In genomic region chr8:82774093-82774422, GRCm38 (mm10) we compare ENCODE assay signal across 8 mouse cellular contexts. TPM values are rescaled to one million over a fixed set of nuclear protein-coding genes. Genes with fewer than 3 reads are reported as not detected.
DNase-seq lines count a peak whose midpoint lies in the region; ATAC-seq lines count a peak whose summit lies in the region.

Gene Zfp330 (minus strand): TSS chr8:82774160.

- DNase-seq in T-cell, adult 2 months (ENCODE audit: low spot score): peak; percentile 96
- DNase-seq in cerebellum, postnatal 36 days: peak; percentile 86 to 89
- peak; percentile 89 to 95 for DNase-seq in frontal cortex, postnatal 36 days (ENCODE audit: low spot score in 2 of 2)
- DNase-seq in left cerebral cortex, adult 11 months (ENCODE audit: low spot score): peak; percentile 88
- DNase-seq in lung, postnatal 4 days: peak; percentile 93 to 94
- peak; percentile 83 for DNase-seq in retina, postnatal 7 days (ENCODE audit: low read depth, low spot score)
- peak; percentile 70 for DNase-seq in urinary bladder, adult 2 months (ENCODE audit: low spot score)

- peak within 1 kb of the TSS; percentile 91 for H3K4me3 ChIP-seq in hindbrain, embryonic 15.5 days

- H3K9ac ChIP-seq in hindbrain, embryonic 15.5 days: peak within 1 kb of the TSS; percentile 96

- peak within 1 kb of the TSS; percentile 85 for H3K27ac ChIP-seq in hindbrain, embryonic 15.5 days (replicated peaks)

- no peaks in the 10 kb centered on the region for H3K27me3 ChIP-seq in hindbrain, embryonic 15.5 days

- ATAC-seq in hindbrain, embryonic 15.5 days (ENCODE audit: low FRiP score, low read depth): peak; percentile 99

- H3K9me3 ChIP-seq in hindbrain, embryonic 15.5 days: no peaks in the 10 kb centered on the region

- H3K36me3 ChIP-seq in hindbrain, embryonic 15.5 days: peaks cover 27% of the 10 kb centered on the region

- peaks cover 16% of the 10 kb centered on the region for H3K4me1 ChIP-seq in hindbrain, embryonic 15.5 days (replicated peaks)

- 0% methylated on average over 16 of the region's 16 CpGs for WGBS in hindbrain, embryonic 15.5 days

- H3K4me2 ChIP-seq in hindbrain, embryonic 15.5 days: peak within 1 kb of the TSS; percentile 66

RNA-seq across cellular contexts. Expression of gene Zfp330, which starts in this region (rescaled TPM):
- 73.0 and 73.9 TPM in 2 replicates for polyA plus RNA-seq in hindbrain, embryonic 15.5 days (2015; fragmentation: Nextera tagmentation; extraction: Ambion mirVana)
- polyA plus RNA-seq in urinary bladder, adult 2 months (2012; rRNA removed): 36.1 and 43.2 TPM in 2 replicates

Comparison
In these comparisons a context has a peak if more than half of its experiments do, and no peak if none do; other contexts are left out.
1. Peak in every context shown above with its lines: DNase-seq, ATAC-seq, H3K4me3 ChIP-seq and H3K27ac ChIP-seq.